Mouse (Mus musculus): ENCODE measurements around the gene Hsd17b12.
A peak's percentile ranks its signal among the peaks of the same experiment; 100 is the strongest.

Gene Hsd17b12

GRCm38 (mm10) chr2:94089901-94090300 lies 67.9 kb downstream of the Hsd17b12 start:
- DNase-seq (ENCODE audit: low spot score in 2 of 2): no peak

GRCm38 (mm10) chr2:94069482-94069881 lies 88.3 kb downstream of the Hsd17b12 start:
- no peak for DNase-seq (ENCODE audit: low spot score in 2 of 2)

- DNase-seq (ENCODE audit: low spot score in 2 of 2): no peak
These were observed 91.1 kb downstream of the Hsd17b12 start for GRCm38 (mm10) chr2:94066540-94067135.

GRCm38 (mm10) chr2:94066120-94066519 lies 91.6 kb downstream of the Hsd17b12 start:
- no peak for DNase-seq (ENCODE audit: low spot score in 2 of 2)

- no peak for DNase-seq (ENCODE audit: low spot score in 2 of 2)
These were observed 95.0 kb downstream of the Hsd17b12 start for GRCm38 (mm10) chr2:94062791-94063190.

- no peak for DNase-seq (ENCODE audit: low spot score in 2 of 2)
These were observed 98.3 kb downstream of the Hsd17b12 start for GRCm38 (mm10) chr2:94059459-94059858.

GRCm38 (mm10) chr2:94054813-94055212 lies 103.0 kb downstream of the Hsd17b12 start:
- DNase-seq (ENCODE audit: low spot score in 2 of 2): no peak

- no peak for DNase-seq (ENCODE audit: low spot score in 2 of 2)
These were observed 105.8 kb downstream of the Hsd17b12 start for GRCm38 (mm10) chr2:94051952-94052351.

- DNase-seq (ENCODE audit: low spot score in 2 of 2): no peak
These were observed 106.9 kb downstream of the Hsd17b12 start for GRCm38 (mm10) chr2:94050901-94051300.

- no peak for DNase-seq (ENCODE audit: low spot score in 2 of 2)
These were observed 108.1 kb downstream of the Hsd17b12 start for GRCm38 (mm10) chr2:94049471-94050176.

GRCm38 (mm10) chr2:94048733-94049470 lies 108.9 kb downstream of the Hsd17b12 start:
- DNase-seq (ENCODE audit: low spot score in 2 of 2): no peak

- DNase-seq (ENCODE audit: low spot score in 2 of 2): no peak
These were observed 109.5 kb downstream of the Hsd17b12 start for GRCm38 (mm10) chr2:94048271-94048670.

GRCm38 (mm10) chr2:94045411-94046090 lies 112.2 kb downstream of the Hsd17b12 start:
- no peak for DNase-seq (ENCODE audit: low spot score in 2 of 2)

GRCm38 (mm10) chr2:94044174-94044573 lies 113.6 kb downstream of the Hsd17b12 start:
- no peak for DNase-seq (ENCODE audit: low spot score in 2 of 2)

- DNase-seq (ENCODE audit: low spot score in 2 of 2): no peak
These were observed 114.1 kb downstream of the Hsd17b12 start for GRCm38 (mm10) chr2:94043662-94044061.

GRCm38 (mm10) chr2:94042461-94042860 lies 115.3 kb downstream of the Hsd17b12 start:
- no peak for DNase-seq (ENCODE audit: low spot score in 2 of 2)

- DNase-seq (ENCODE audit: low spot score in 2 of 2): no peak
These were observed 117.2 kb downstream of the Hsd17b12 start for GRCm38 (mm10) chr2:94040391-94041125.

- DNase-seq (ENCODE audit: low spot score in 2 of 2): peak; percentile 76 to 83
These were observed 122.1 kb downstream of the Hsd17b12 start for GRCm38 (mm10) chr2:94035428-94036331.

GRCm38 (mm10) chr2:94030602-94031001 lies 127.2 kb downstream of the Hsd17b12 start:
- no peak for DNase-seq (ENCODE audit: low spot score in 2 of 2)

GRCm38 (mm10) chr2:94024637-94025036 lies 133.1 kb downstream of the Hsd17b12 start:
- no peak for DNase-seq (ENCODE audit: low spot score in 2 of 2)

Data from cerebellum, postnatal 4 days (tissue).